10 mouse cellular contexts compared by ENCODE assay signal in the genomic region with DNA sequence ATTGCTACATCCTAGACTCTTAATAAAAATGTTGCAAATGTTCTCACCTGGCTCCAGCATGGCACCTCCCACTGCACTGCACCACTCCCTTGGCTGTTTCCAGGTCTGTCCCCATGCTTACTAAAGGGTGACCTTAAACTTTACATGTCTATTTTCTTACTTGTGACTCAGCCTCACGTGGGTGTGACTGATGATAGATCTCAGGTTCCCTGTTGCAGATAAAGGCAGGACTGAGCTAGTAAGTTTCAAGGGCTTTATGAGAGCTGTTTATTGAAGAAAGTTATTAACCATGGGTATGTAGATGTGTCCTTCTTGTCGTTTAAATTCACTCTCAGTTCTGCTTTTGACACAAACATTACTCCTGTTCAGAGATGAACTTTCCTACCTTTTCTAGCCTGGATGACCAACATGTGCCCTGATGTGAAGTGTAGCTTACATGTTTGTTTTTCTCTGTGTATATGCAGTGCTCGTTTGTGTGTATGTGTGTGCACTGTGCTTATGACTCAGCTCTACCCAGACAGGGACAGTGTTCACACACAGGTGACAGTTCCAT. TPM values are rescaled to one million over a fixed set of nuclear protein-coding genes. Genes with fewer than 3 reads are reported as not detected.
DNase-seq lines count a peak whose midpoint lies in the region; ATAC-seq and TF ChIP-seq lines count a peak whose summit lies in the region.
"Had no signal": no experiment of that assay in that cellular context is flagged by ENCODE, and none has a peak within 500 bp of the region (broad histone marks: within the 10 kb centered on the region; RNA-seq: fewer than 3 reads in every experiment).

No protein-coding gene starts in this region.

- no peak overlapping the region for H3K4me2 ChIP-seq in lung, postnatal 0 days (replicated peaks; ENCODE audit: low read depth, low read length)
- no peak overlapping the region for H3K4me2 ChIP-seq in stomach, embryonic 14.5 days (replicated peaks; ENCODE audit: low read depth, low read length)
- H3K4me2 ChIP-seq: embryonic facial prominence, embryonic 13.5 days had no signal

- TF ChIP-seq CTCF in lung, postnatal 0 days (IDR thresholded peaks at IDR 0.05) = no peak

- no peak for TF ChIP-seq EP300 in lung, postnatal 0 days (IDR thresholded peaks at IDR 0.05)

- WGBS in lung, postnatal 0 days = 53% methylated on average over 3 of the region's 3 CpGs
- 55% methylated on average over 3 of the region's 3 CpGs for WGBS in stomach, embryonic 14.5 days

- no peaks in the 10 kb centered on the region for H3K9me3 ChIP-seq in lung, postnatal 0 days (ENCODE audit: low read length)
- H3K9me3 ChIP-seq in stomach, embryonic 14.5 days (ENCODE audit: control insufficient read depth, low read depth, low read length) = no peaks in the 10 kb centered on the region
- H3K9me3 ChIP-seq: embryonic facial prominence, embryonic 13.5 days had no signal

- H3K36me3 ChIP-seq in lung, postnatal 0 days (ENCODE audit: insufficient read depth, low read length) = peaks cover 7% of the 10 kb centered on the region; the same call in 1 of the 2 replicates
- peaks cover 9% of the 10 kb centered on the region for H3K36me3 ChIP-seq in stomach, embryonic 14.5 days (ENCODE audit: control insufficient read depth, insufficient read depth, low read length)

- H3K27ac ChIP-seq in lung, postnatal 0 days (ENCODE audit: low read length) = peak overlapping the region; percentile 49; the same call in 1 of the 2 replicates
- no peak overlapping the region for H3K27ac ChIP-seq in stomach, embryonic 14.5 days (ENCODE audit: low read length)
- H3K27ac ChIP-seq: embryonic facial prominence, embryonic 13.5 days had no signal

- H3K4me3 ChIP-seq in lung, postnatal 0 days (ENCODE audit: low read depth, low read length) = no peak overlapping the region
- H3K4me3 ChIP-seq in stomach, embryonic 14.5 days (ENCODE audit: low read depth, low read length) = no peak overlapping the region
- H3K4me3 ChIP-seq: embryonic facial prominence, embryonic 13.5 days had no signal

- peak; percentile 70 for DNase-seq in lung, postnatal 0 days (ENCODE audit: low spot score)
- DNase-seq in lung, postnatal 10 days = no peak
- DNase-seq in adrenal gland, postnatal 10 days = peak; percentile 51
- peak; percentile 43 to 75 for DNase-seq in heart, postnatal 10 days
- no peak for DNase-seq in right cerebral cortex, postnatal 10 days (ENCODE audit: low spot score in 2 of 2)
- DNase-seq in frontal cortex, postnatal 25 days (ENCODE audit: low spot score in 2 of 2) = no peak
- DNase-seq: gastrocnemius, postnatal 14 days; left cerebral cortex, postnatal 4 days had no signal

- ATAC-seq in lung, postnatal 0 days = peak; percentile 81
- peak; percentile 83 for ATAC-seq in stomach, embryonic 14.5 days (ENCODE audit: insufficient number of reproducible peaks, insufficient read depth, low FRiP score, low read depth)

- no peak overlapping the region for H3K9ac ChIP-seq in lung, postnatal 0 days (replicated peaks; ENCODE audit: low read depth)
- H3K9ac ChIP-seq in stomach, embryonic 14.5 days (replicated peaks; ENCODE audit: low read depth, low read length) = no peak overlapping the region
- H3K9ac ChIP-seq: embryonic facial prominence, embryonic 13.5 days had no signal

- H3K4me1 ChIP-seq in lung, postnatal 0 days (ENCODE audit: insufficient read depth, low read depth, low read length) = peaks cover 4% of the 10 kb centered on the region; the same call in 1 of the 2 replicates
- H3K4me1 ChIP-seq in stomach, embryonic 14.5 days (ENCODE audit: control insufficient read depth, insufficient read depth, low read length) = peaks cover 25% of the 10 kb centered on the region

- intact Hi-C loops in heart, postnatal 10 days (cut with DNase I) = no loop called here

- H3K27me3 ChIP-seq in lung, postnatal 0 days (replicated peaks; ENCODE audit: insufficient read depth, low read length) = no peaks in the 10 kb centered on the region
- no peaks in the 10 kb centered on the region for H3K27me3 ChIP-seq in stomach, embryonic 14.5 days (ENCODE audit: control insufficient read depth, insufficient read depth, low read length)
- H3K27me3 ChIP-seq: embryonic facial prominence, embryonic 13.5 days had no signal

RNA-seq across cellular contexts. Expression of gene Golga4, which starts 6.7 kb away (rescaled TPM):
- polyA plus RNA-seq in lung, postnatal 0 days (2015; fragmentation: Nextera tagmentation; extraction: Ambion mirVana) = 30.6 and 35.6 TPM in 2 replicates
- total RNA-seq in adrenal gland, postnatal 10 days (2021) = 10 to 100 TPM; 79.3 to 98.4 TPM
- total RNA-seq in heart, postnatal 10 days (2021) = 100 to 1,000 TPM; 171 to 176 TPM
- 70.8 and 73.4 TPM in 2 replicates for polyA plus RNA-seq in stomach, embryonic 14.5 days (2014; fragmentation: Nextera tagmentation; extraction: Ambion mirVana)

RNA-seq across cellular contexts. Expression of gene Eomes, which starts 34.7 kb away (rescaled TPM):
- polyA plus RNA-seq in lung, postnatal 0 days (2015; fragmentation: Nextera tagmentation; extraction: Ambion mirVana) = 0.05 and 0.06 TPM in 2 replicates
- total RNA-seq in adrenal gland, postnatal 10 days (2021) = under 1 TPM; 0.27 to 0.30 TPM
- total RNA-seq in heart, postnatal 10 days (2021) = not detected
- polyA plus RNA-seq in stomach, embryonic 14.5 days (2014; fragmentation: Nextera tagmentation; extraction: Ambion mirVana) = 0.22 TPM in 1 of 2 replicates, not detected in the other
- total RNA-seq: gastrocnemius, postnatal 14 days had no signal

Comparison
In these comparisons a context has a peak if more than half of its experiments do, and no peak if none do; other contexts are left out.
1. DNase-seq: peak in lung, postnatal 0 days (single experiment), adrenal gland, postnatal 10 days (single experiment) and heart, postnatal 10 days (2 of 2); none in lung, postnatal 10 days (single experiment), right cerebral cortex, postnatal 10 days (0 of 2) and frontal cortex, postnatal 25 days (0 of 2).